Mouse (Mus musculus) heart, embryonic 14.5 days (tissue): ENCODE measurements around the gene Tcf7l1. TPM values are rescaled to one million over a fixed set of nuclear protein-coding genes. Genes with fewer than 3 reads are reported as not detected.

Source experiments
- ATAC-seq: fragments of 200-750 bp; cut with Nextera tagmentation; 2 replicates; pipeline ENCODE4 v1.8.0; 2017; ENCODE audit warnings: low read depth, moderate TSS enrichment; ENCODE audit not compliant: insufficient number of reproducible peaks, insufficient read depth, low FRiP score
- H3K27ac ChIP-seq, 2 experiments: fragments of 200-500 bp in 1 of 2; fragments of 300-500 bp in 1 of 2; sonication (generic) in 1 of 2; replicated peaks in 1 of 2; 2 replicates each; pipeline ENCODE4 v1.5.1; 2012 to 2014; ENCODE audit warnings: low read depth in 2 of 2, low read length in 2 of 2, control low read depth in 1 of 2, mild to moderate bottlenecking in 1 of 2, mixed read lengths in 1 of 2; ENCODE audit not compliant: control insufficient read depth in 1 of 2, insufficient read depth in 1 of 2
- H3K27me3 ChIP-seq: fragments of 300-500 bp; sonication (generic); 2 replicates; pipeline ENCODE4 v1.6.1; 2014; ENCODE audit warnings: mild to moderate bottlenecking, low read length, control low read depth; ENCODE audit not compliant: control insufficient read depth, insufficient read depth
- H3K36me3 ChIP-seq: fragments of 300-500 bp; sonication (generic); 2 replicates; pipeline ENCODE4 v1.6.1; 2014; ENCODE audit warnings: mild to moderate bottlenecking, control low read depth, low read length, mixed read lengths; ENCODE audit not compliant: control insufficient read depth, insufficient read depth
- H3K4me1 ChIP-seq, 2 experiments: fragments of 200-500 bp in 1 of 2; fragments of 300-500 bp in 1 of 2; sonication (generic) in 1 of 2; 2 replicates each; pipeline ENCODE4 v1.6.1; 2012 to 2014; ENCODE audit warnings: low read length in 2 of 2, control low read depth in 1 of 2, mixed read lengths in 1 of 2; ENCODE audit not compliant: control insufficient read depth in 2 of 2, insufficient read depth in 2 of 2
- H3K4me2 ChIP-seq: fragments of 300-500 bp; sonication (generic); 2 replicates; pipeline ENCODE4 v1.6.1; 2014; ENCODE audit warnings: mild to moderate bottlenecking, low read length
- H3K4me3 ChIP-seq, 2 experiments: fragments of 200-500 bp in 1 of 2; fragments of 300-500 bp in 1 of 2; sonication (generic) in 1 of 2; 2 replicates each; pipeline ENCODE4 v1.5.1; 2012 to 2014; ENCODE audit warnings: low read length in 2 of 2, mild to moderate bottlenecking in 2 of 2, control low read depth in 1 of 2, low read depth in 1 of 2, moderate library complexity in 1 of 2; ENCODE audit not compliant: control insufficient read depth in 1 of 2, insufficient read depth in 1 of 2
- H3K9ac ChIP-seq: fragments of 300-500 bp; sonication (generic); 2 replicates; pipeline ENCODE4 v1.6.1; 2014; ENCODE audit warnings: mild to moderate bottlenecking, low read length
- H3K9me3 ChIP-seq: fragments of 300-500 bp; sonication (generic); 2 replicates; pipeline ENCODE4 v1.6.1; 2016; ENCODE audit warnings: low read length, control low read depth; ENCODE audit not compliant: control insufficient read depth
- WGBS: fragments of 180-500 bp; shearing (Covaris S2); extraction: QIAGEN DNeasy Blood & Tissue Kit; methylation state at CpG from one replicate; pipeline ENCODE4 v1.1.7; 2014; 5-methylcytosine and 5-hydroxymethylcytosine counted together
- polyA plus RNA-seq: library from polyadenylated mRNA; unstranded; fragments of >200 nt; fragmentation: Nextera tagmentation; extraction: Ambion mirVana; gene quantifications from 2 replicates; pipeline ENCODE4 v1.2.1, GENCODE M21; 2014

Tcf7l1 gene
- polyA plus RNA-seq, 1 experiment from 2014 or later: 17.4 TPM

DNA sequence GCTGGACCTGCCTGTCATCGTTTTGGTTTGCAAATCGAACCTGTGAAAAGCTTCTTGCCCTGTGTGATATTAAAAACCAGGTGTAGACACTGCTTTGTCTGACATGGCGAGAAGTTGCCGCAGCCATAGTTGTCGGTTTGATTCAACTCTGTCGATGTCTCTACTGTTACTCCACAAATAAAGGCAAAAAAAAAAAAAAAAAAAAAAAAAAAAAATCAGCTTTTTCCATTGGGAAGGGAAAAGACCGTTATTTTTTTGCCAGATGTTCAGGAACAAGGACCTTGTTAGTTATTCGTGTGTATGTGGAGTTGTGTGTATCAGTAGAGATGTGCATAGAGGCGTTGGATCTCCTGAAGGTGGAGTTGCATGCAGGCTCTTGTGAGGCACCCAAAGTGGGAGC is 36.7 kb upstream of the Tcf7l1 start:
- no peak for ATAC-seq
- Histone ChIP-seq H3K36me3 (no peaks in the 10 kb centered on the region), H3K27ac (no peak overlapping the region), H3K9me3 (no peaks in the 10 kb centered on the region), H3K4me1 (peaks cover 4 to 13% of the 10 kb centered on the region in 2 experiments), H3K9ac (peak overlapping the region; percentile 56; the same call in 1 of the 2 replicates), H3K4me3 (peak overlapping the region in 1 of 2 experiments; percentile 34; a peak in 1 of 4 replicates), H3K27me3 (0 out of 2 replicates have a peak, but pooled peaks cover 9% of the 10 kb centered on the region), H3K4me2 (peak overlapping the region; percentile 72)
- 47% methylated on average over 9 of the region's 9 CpGs for WGBS

DNA sequence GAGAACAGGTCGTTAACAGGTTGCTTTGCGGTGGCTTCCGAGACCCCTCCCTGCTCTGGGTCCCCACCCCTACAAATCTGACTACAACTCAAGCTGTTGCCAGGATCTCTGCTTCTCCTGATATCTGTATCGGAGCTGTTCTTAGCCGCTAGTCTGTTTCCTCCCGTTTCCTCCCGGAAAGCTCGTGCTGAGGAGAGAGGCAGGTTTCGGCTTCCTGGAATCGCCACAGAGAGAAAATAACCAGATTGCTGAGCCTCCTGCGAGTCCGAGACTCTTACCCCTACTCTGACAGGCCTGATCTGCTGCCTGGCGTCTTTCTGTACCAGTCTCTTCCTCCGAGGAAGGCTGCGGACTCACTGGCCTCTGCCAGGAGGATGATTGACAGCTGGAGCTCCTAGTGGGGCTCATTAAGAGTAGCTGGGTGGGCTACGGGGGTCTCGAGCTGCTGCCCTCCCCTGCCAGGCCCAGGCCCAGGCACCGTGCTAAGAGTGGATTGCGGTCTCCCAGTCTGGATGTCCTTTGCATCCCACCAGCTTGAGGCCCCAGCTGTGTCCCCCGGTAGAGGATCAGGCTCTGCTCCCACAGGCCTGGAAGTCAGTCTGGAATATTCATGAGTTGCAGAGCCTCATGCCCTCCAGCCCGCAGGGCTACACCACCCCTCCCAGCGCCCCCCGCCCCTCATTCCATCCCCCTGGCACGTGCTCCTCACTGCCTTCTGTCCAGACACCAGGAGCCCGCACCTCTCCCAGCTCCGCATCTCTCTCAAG is 36.1 kb upstream of the Tcf7l1 start:
- H3K4me2 ChIP-seq: peak overlapping the region; percentile 72
- H3K9me3 ChIP-seq: no peaks in the 10 kb centered on the region
- H3K36me3 ChIP-seq: no peaks in the 10 kb centered on the region
- peak overlapping the region; percentile 56 for H3K9ac ChIP-seq
- H3K4me1 ChIP-seq: peaks cover 4 to 13% of the 10 kb centered on the region in 2 experiments
- no peak for ATAC-seq
- 4% methylated on average over 26 of the region's 26 CpGs for WGBS
- H3K27me3 ChIP-seq: 0 out of 2 replicates have a peak, but pooled peaks cover 9% of the 10 kb centered on the region
- H3K27ac ChIP-seq: peak overlapping the region; percentile 62 to 72
- peak overlapping the region; percentile 32 to 34 for H3K4me3 ChIP-seq

DNA sequence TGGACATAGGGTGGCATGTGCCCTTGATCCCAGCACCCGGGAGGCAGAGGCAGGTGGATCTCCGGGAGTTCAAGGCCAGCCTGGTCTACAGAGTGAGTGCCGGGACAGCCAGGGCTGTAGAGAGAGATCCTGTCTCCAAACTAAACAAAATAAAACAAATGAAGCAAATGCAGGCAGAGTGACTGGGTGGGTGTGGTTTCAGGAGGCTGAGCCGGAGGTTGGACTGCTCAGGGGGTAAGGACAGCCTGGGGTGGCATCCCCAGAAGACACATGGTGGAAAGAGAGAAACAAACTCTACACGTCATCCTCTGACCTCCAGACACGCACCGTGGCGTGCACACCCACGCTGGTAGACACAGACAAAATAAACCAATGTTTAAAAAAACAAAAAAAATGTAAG is 24.4 kb upstream of the Tcf7l1 start:
- no peak for ATAC-seq
- Histone ChIP-seq H3K4me2 (no peak overlapping the region), H3K36me3 (no peaks in the 10 kb centered on the region), H3K4me3 (no peak overlapping the region), H3K27ac (no peak overlapping the region), H3K9ac (no peak overlapping the region), H3K4me1 (peaks cover 0 to 2% of the 10 kb centered on the region in 2 experiments; a peak in 1 of 4 replicates), H3K9me3 (no peaks in the 10 kb centered on the region), H3K27me3 (no peaks in the 10 kb centered on the region)
- 76% methylated on average over 9 of the region's 9 CpGs for WGBS

DNA sequence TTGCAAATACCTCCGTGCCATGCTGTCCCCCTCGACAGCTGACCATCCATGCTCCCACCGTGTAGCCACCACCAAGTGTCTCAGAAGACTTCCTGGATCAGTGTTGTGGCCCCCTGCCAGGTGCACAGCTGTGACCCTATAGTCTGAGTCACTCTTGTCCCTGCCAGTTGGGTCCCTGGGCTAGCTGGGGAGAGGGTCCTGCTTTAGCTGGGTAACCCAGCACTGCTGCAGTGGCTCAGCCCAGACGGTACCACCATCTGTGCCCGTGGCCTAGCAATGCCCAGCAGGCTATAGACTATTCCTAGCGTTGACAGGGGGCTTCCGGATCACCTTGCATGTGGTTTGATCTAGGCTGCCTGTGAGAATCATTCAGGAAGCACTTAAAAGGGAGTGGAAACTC is 21.2 kb upstream of the Tcf7l1 start:
- no peaks in the 10 kb centered on the region for H3K9me3 ChIP-seq
- no peak for ATAC-seq
- H3K27me3 ChIP-seq: no peaks in the 10 kb centered on the region
- no peak overlapping the region for H3K9ac ChIP-seq
- no peak overlapping the region for H3K4me3 ChIP-seq
- no peaks in the 10 kb centered on the region for H3K36me3 ChIP-seq
- 58% methylated on average over 7 of the region's 7 CpGs for WGBS
- H3K4me1 ChIP-seq: peaks cover 0 to 2% of the 10 kb centered on the region in 2 experiments; a peak in 1 of 4 replicates
- H3K4me2 ChIP-seq: no peak overlapping the region
- H3K27ac ChIP-seq: no peak overlapping the region

DNA sequence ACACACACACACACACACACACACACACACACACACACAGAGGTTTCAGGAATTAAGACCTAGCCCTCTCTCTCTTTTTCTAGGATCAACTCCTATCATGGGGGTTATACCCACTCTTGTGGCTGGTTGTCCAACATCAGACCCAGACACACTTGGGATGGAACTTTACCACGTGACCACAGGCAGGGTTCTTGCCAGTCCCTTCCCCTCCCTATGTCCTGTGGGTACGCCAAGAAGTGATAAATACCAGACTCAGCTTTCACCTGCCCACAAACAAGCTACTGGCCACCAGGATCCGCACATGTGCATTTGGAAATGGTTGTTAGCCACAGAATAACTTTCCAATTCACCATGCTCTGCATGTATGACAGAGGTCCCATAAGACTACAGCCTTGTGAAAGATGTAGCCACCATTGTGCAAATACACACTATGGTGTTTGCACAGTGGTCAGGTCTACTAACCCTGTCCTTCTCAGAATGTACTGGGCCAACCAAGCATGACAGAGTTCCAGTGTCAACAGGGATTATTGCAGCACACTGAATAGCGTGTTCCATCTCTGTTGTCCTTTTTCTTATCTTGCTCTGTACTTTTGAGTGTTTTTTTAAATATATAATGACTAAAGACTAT is 20.6 kb upstream of the Tcf7l1 start:
- Histone ChIP-seq H3K4me3 (no peak overlapping the region), H3K36me3 (no peaks in the 10 kb centered on the region), H3K4me2 (no peak overlapping the region), H3K4me1 (peaks cover 0 to 2% of the 10 kb centered on the region in 2 experiments; a peak in 1 of 4 replicates), H3K27ac (no peak overlapping the region), H3K9ac (no peak overlapping the region), H3K27me3 (no peaks in the 10 kb centered on the region), H3K9me3 (no peaks in the 10 kb centered on the region)
- 77% methylated on average over 4 of the region's 4 CpGs for WGBS
- no peak for ATAC-seq

DNA sequence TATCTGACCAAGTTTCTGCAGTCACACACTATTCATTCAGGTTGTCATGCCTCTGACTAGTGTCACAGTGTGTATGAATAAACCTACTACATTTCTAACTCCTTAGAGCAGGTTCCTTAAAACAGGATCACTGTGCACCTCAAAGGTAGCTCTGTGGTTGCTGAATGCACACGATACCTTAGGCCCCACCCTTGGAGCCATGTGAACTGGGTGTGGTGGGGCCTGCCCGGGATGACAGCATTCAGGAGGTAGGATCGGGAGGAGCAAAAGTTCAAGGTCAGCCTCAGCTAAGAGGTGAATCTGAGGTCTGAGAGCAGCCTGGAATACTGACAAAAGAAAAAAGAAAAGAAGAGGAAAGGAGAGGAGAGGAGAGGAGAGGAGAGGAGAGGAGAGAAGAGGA is 19.3 kb upstream of the Tcf7l1 start:
- Histone ChIP-seq H3K4me1 (peaks cover 0 to 2% of the 10 kb centered on the region in 2 experiments; a peak in 1 of 4 replicates), H3K9ac (no peak overlapping the region), H3K9me3 (no peaks in the 10 kb centered on the region), H3K4me3 (no peak overlapping the region), H3K27ac (no peak overlapping the region), H3K27me3 (no peaks in the 10 kb centered on the region), H3K4me2 (no peak overlapping the region), H3K36me3 (no peaks in the 10 kb centered on the region)
- no peak for ATAC-seq
- WGBS: 44% methylated on average over 3 of the region's 3 CpGs

DNA sequence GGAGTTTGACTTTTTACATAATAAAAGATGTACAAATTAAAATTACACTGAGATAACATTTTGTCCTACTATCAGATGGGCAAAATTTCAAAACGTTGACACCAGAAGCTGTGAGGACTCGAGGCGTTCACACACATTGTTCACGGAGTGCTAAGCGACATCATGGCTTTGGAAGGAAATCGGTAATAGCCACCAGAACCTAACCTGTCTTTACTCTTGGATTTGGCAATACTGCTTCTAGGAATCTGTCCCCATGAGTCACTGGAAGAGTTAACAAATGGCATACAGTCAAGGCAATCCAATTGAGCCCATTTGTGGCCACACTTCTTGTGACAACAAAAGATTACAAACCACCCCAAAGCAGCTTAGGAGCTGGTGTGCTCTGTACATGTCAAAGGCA is 14.6 kb upstream of the Tcf7l1 start:
- Histone ChIP-seq H3K27ac (no peak overlapping the region), H3K27me3 (no peaks in the 10 kb centered on the region), H3K36me3 (no peaks in the 10 kb centered on the region), H3K4me3 (no peak overlapping the region), H3K4me2 (no peak overlapping the region), H3K9me3 (no peaks in the 10 kb centered on the region), H3K4me1 (no peaks in the 10 kb centered on the region; a peak in 1 of 4 replicates), H3K9ac (no peak overlapping the region)
- ATAC-seq: no peak
- 67% methylated on average over 6 of the region's 6 CpGs for WGBS
